Comparison of ENCODE assay signal across 21 mouse cellular contexts in the genomic region with DNA sequence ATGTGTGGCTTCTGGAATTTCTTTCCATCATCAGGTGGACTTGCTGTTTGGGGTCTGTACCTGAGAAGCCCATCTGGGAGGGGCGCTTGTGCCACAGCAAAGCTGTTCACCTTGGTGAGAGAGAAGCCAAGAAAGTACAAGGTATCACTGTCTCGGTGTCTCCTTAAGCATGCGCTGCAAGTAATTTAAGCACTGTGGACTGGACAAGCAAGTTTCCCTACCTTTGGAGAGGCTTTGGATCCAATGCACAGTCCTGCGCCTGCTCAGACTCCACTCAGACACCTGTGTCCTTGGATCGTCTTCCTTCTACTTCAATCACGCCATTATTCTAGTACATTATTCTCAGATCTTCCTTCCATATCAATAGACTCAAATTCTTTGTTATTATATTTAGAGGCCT.
DNase-seq lines count a peak whose midpoint lies in the region; ATAC-seq lines count a peak whose summit lies in the region.
"Had no signal": no experiment of that assay in that cellular context is flagged by ENCODE, and none has a peak within 500 bp of the region (broad histone marks: within the 10 kb centered on the region; RNA-seq: fewer than 3 reads in every experiment).

No protein-coding gene starts in this region.

- 91% methylated on average over 6 of the region's 6 CpGs for WGBS in embryonic facial prominence, embryonic 11.5 days
- WGBS in embryonic facial prominence, embryonic 10.5 days: 85% methylated on average over 6 of the region's 6 CpGs
- WGBS in heart, embryonic 10.5 days: 92% methylated on average over 6 of the region's 6 CpGs
- WGBS in embryonic facial prominence, embryonic 14.5 days: 77% methylated on average over 6 of the region's 6 CpGs
- WGBS in intestine, embryonic 16.5 days: 92% methylated on average over 6 of the region's 6 CpGs

- H3K27ac ChIP-seq in embryonic facial prominence, embryonic 11.5 days (replicated peaks; ENCODE audit: low read depth, low read length): no peak overlapping the region
- H3K27ac ChIP-seq in embryonic facial prominence, embryonic 10.5 days (replicated peaks): no peak overlapping the region
- H3K27ac ChIP-seq in heart, embryonic 10.5 days: no peak overlapping the region
- no peak overlapping the region for H3K27ac ChIP-seq in embryonic facial prominence, embryonic 14.5 days (replicated peaks; ENCODE audit: low read depth, low read length)
- no peak overlapping the region for H3K27ac ChIP-seq in intestine, embryonic 16.5 days (ENCODE audit: low read length)

- no peaks in the 10 kb centered on the region for H3K9me3 ChIP-seq in embryonic facial prominence, embryonic 11.5 days (replicated peaks; ENCODE audit: control insufficient read depth, low read length)
- no peaks in the 10 kb centered on the region for H3K9me3 ChIP-seq in embryonic facial prominence, embryonic 10.5 days
- H3K9me3 ChIP-seq in heart, embryonic 10.5 days: no peaks in the 10 kb centered on the region
- H3K9me3 ChIP-seq in embryonic facial prominence, embryonic 14.5 days (ENCODE audit: control insufficient read depth, low read length): no peaks in the 10 kb centered on the region
- no peaks in the 10 kb centered on the region for H3K9me3 ChIP-seq in intestine, embryonic 16.5 days (ENCODE audit: control insufficient read depth, low read length)
- H3K9me3 ChIP-seq: G1E had no signal

- peak; percentile 12 for DNase-seq in embryonic facial prominence, embryonic 11.5 days (ENCODE audit: low spot score)
- DNase-seq in embryonic facial prominence, embryonic 10.5 days (ENCODE audit: low spot score): no peak
- DNase-seq in heart, embryonic 10.5 days (ENCODE audit: low spot score): peak; percentile 17
- no peak for DNase-seq in heart, adult 8-10 months (ENCODE audit: low spot score)
- DNase-seq in embryonic facial prominence, embryonic 14.5 days (ENCODE audit: low spot score): peak; percentile 53
- DNase-seq: adrenal gland, adult 2 months; adrenal gland, adult 8-10 months; adrenal gland, postnatal 10 days; adrenal gland, postnatal 14 days; adrenal gland, postnatal 25 days; adrenal gland, postnatal 36 days; B cell, adult 2 months; cerebellum, adult 11 months; cerebellum, adult 11-12 months; cerebellum, adult 18-20 months had no signal

- H3K9ac ChIP-seq in embryonic facial prominence, embryonic 11.5 days (replicated peaks; ENCODE audit: low read length): no peak overlapping the region
- no peak overlapping the region for H3K9ac ChIP-seq in embryonic facial prominence, embryonic 14.5 days (ENCODE audit: low read depth, low read length)
- no peak overlapping the region for H3K9ac ChIP-seq in intestine, embryonic 16.5 days (ENCODE audit: low read depth, low read length)

- no peak; the same call in 1 of the 2 replicates for ATAC-seq in embryonic facial prominence, embryonic 11.5 days (replicated peaks; ENCODE audit: insufficient number of reproducible peaks, low FRiP score, low TSS enrichment, low read depth)
- peak; percentile 79; the same call in 1 of the 2 replicates for ATAC-seq in embryonic facial prominence, embryonic 14.5 days (ENCODE audit: low read depth)
- no peak for ATAC-seq in intestine, embryonic 16.5 days
- ATAC-seq: activated CD4-positive, CD25-positive, alpha-beta regulatory T cell, adult 4 months; CD4-positive, CD25-positive, alpha-beta regulatory T cell, adult 4 months; Patski had no signal

- H3K36me3 ChIP-seq in embryonic facial prominence, embryonic 11.5 days (replicated peaks; ENCODE audit: control insufficient read depth, insufficient read depth, low read depth, low read length): no peaks in the 10 kb centered on the region
- no peaks in the 10 kb centered on the region for H3K36me3 ChIP-seq in embryonic facial prominence, embryonic 10.5 days (replicated peaks)
- H3K36me3 ChIP-seq in heart, embryonic 10.5 days: no peaks in the 10 kb centered on the region
- H3K36me3 ChIP-seq in embryonic facial prominence, embryonic 14.5 days (ENCODE audit: control insufficient read depth, insufficient read depth, low read length): no peaks in the 10 kb centered on the region
- no peaks in the 10 kb centered on the region for H3K36me3 ChIP-seq in intestine, embryonic 16.5 days (ENCODE audit: control insufficient read depth, insufficient read depth, low read length)

- H3K4me1 ChIP-seq in embryonic facial prominence, embryonic 11.5 days (ENCODE audit: control insufficient read depth, insufficient read depth, low read length): no peaks in the 10 kb centered on the region
- H3K4me1 ChIP-seq in embryonic facial prominence, embryonic 10.5 days: no peaks in the 10 kb centered on the region
- H3K4me1 ChIP-seq in heart, embryonic 10.5 days: no peaks in the 10 kb centered on the region
- H3K4me1 ChIP-seq in embryonic facial prominence, embryonic 14.5 days (ENCODE audit: control insufficient read depth, insufficient read depth, low read length): no peaks in the 10 kb centered on the region
- no peaks in the 10 kb centered on the region for H3K4me1 ChIP-seq in intestine, embryonic 16.5 days (ENCODE audit: control insufficient read depth, insufficient read depth, low read length)

- no peak overlapping the region for H3K4me2 ChIP-seq in embryonic facial prominence, embryonic 11.5 days (ENCODE audit: low read depth, low read length)
- H3K4me2 ChIP-seq in embryonic facial prominence, embryonic 14.5 days (ENCODE audit: low read depth, low read length): no peak overlapping the region
- no peak overlapping the region for H3K4me2 ChIP-seq in intestine, embryonic 16.5 days (ENCODE audit: low read depth, low read length)

- H3K27me3 ChIP-seq in embryonic facial prominence, embryonic 11.5 days (ENCODE audit: control insufficient read depth, insufficient read depth, low read length): no peaks in the 10 kb centered on the region
- H3K27me3 ChIP-seq in embryonic facial prominence, embryonic 10.5 days (replicated peaks; ENCODE audit: low read depth, poor library complexity, severe bottlenecking): no peaks in the 10 kb centered on the region
- H3K27me3 ChIP-seq in heart, embryonic 10.5 days (ENCODE audit: insufficient read depth, poor library complexity, severe bottlenecking): no peaks in the 10 kb centered on the region
- no peaks in the 10 kb centered on the region for H3K27me3 ChIP-seq in embryonic facial prominence, embryonic 14.5 days (replicated peaks; ENCODE audit: control insufficient read depth, insufficient read depth, low read length)
- H3K27me3 ChIP-seq in intestine, embryonic 16.5 days (replicated peaks; ENCODE audit: control insufficient read depth, insufficient read depth, low read length): no peaks in the 10 kb centered on the region
- H3K27me3 ChIP-seq: CH12.LX, Patski had no signal

- no peak overlapping the region for H3K4me3 ChIP-seq in embryonic facial prominence, embryonic 11.5 days (ENCODE audit: low read depth, low read length)
- H3K4me3 ChIP-seq in embryonic facial prominence, embryonic 10.5 days: no peak overlapping the region
- H3K4me3 ChIP-seq in heart, embryonic 10.5 days: no peak overlapping the region
- H3K4me3 ChIP-seq in embryonic facial prominence, embryonic 14.5 days (ENCODE audit: low read depth, low read length): no peak overlapping the region
- no peak overlapping the region for H3K4me3 ChIP-seq in intestine, embryonic 16.5 days (ENCODE audit: low read length)

Comparison
In these comparisons a context has a peak if more than half of its experiments do, and no peak if none do; other contexts are left out.
1. DNase-seq: peak in embryonic facial prominence, embryonic 11.5 days (single experiment), heart, embryonic 10.5 days (single experiment) and embryonic facial prominence, embryonic 14.5 days (single experiment); none in embryonic facial prominence, embryonic 10.5 days (single experiment) and heart, adult 8-10 months (single experiment).